Mouse (Mus musculus): Measurements from ENCODE around the gene Padi1. TPM values are rescaled to one million over a fixed set of nuclear protein-coding genes. Genes with fewer than 3 reads are reported as not detected.

The Padi1 gene
- total and polyA plus RNA-seq, 3 experiments: 0.03 to 0.16 TPM; not detected in 1

DNA sequence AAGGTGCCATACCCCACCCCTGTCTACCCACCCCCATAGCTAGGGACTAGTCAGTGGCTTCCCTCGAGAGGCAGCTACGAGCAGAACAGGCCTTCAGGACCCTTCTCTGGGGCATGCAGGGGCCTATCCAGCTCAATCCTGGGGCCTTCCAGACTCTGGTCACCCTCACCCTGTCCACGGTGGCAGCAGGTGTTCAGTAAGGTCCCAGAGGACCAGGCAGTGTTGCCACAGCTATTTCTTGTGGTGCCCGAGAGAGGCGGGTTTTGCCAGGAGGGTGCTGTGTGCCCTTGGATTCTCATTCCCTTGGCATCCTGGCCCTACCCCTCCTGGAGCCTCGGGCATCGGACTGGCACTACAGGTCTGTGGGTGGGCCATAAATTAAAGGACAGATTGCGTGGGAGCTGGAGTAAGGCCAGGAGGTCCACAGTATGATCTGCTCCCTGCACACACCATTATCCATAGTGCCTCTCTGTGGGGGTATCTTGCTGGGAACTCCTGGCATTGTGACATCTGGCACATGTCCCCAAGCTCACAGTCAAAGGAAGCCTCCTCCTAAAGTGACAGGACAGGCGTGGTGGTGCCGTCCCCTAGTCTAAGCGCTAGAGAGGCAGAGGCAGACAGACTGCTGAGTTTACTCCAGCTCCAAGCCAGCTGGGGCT lies 9.2 kb downstream of the Padi1 start:
- Histone ChIP-seq H3K9me3 (replicated peaks) (no peaks in the 10 kb centered on the region), H3K27me3 (ENCODE audit: insufficient read depth, low read length) (peaks cover 20% of the 10 kb centered on the region; the same call in 1 of the 2 replicates), H3K4me3 (ENCODE audit: low read depth, low read length) (no peak overlapping the region), H3K36me3 (replicated peaks) (no peaks in the 10 kb centered on the region), H3K4me1 (ENCODE audit: insufficient read depth, low read depth, low read length) (no peaks in the 10 kb centered on the region)
- TF ChIP-seq GATA2 (IDR thresholded peaks at IDR 0.05; ENCODE audit: borderline replicate concordance, low read depth, low read length): no peak
- no peak for TF ChIP-seq CTCF (IDR thresholded peaks at IDR 0.05; ENCODE audit: low read depth, low read length)
- no peak for TF ChIP-seq TAL1 (conservative IDR thresholded peaks at IDR 0.05; ENCODE audit: low read depth, low read length)
- DNase-seq (ENCODE audit: low spot score): no peak
- ATAC-seq (ENCODE audit: extremely low read depth, insufficient number of reproducible peaks, low FRiP score, poor library complexity, severe bottlenecking): no peak

DNA sequence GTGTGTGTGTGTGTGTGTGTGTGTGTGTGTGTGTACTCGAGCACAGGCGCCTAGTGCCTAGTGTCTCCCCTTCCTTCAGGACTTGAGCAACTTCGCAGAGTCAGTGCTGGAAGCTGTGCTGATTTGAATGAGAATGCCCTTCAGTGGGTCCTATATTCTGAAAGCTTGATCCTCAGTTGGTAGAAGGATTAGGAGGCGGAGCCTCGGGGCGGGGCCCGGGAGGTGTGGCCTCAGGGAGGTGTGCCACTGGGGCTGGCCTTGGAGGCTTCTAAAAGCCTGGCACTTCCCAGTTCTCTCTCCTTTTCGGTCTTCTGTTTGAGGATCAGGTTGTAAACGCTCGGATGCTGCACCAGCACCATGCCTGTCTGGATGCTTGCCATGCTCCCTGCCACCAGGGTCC lies 9.9 kb downstream of the Padi1 start:
- H3K4me3 ChIP-seq (ENCODE audit: low read depth, low read length): no peak overlapping the region
- no peaks in the 10 kb centered on the region for H3K4me1 ChIP-seq (ENCODE audit: insufficient read depth, low read depth, low read length)
- peaks cover 25% of the 10 kb centered on the region for H3K27me3 ChIP-seq (ENCODE audit: insufficient read depth, low read length)
- H3K9me3 ChIP-seq (replicated peaks): no peaks in the 10 kb centered on the region
- no peak for DNase-seq (ENCODE audit: low spot score)
- no peak for ATAC-seq (ENCODE audit: extremely low read depth, insufficient number of reproducible peaks, low FRiP score, poor library complexity, severe bottlenecking)
- no peaks in the 10 kb centered on the region for H3K36me3 ChIP-seq (replicated peaks)
- TF ChIP-seq CTCF (IDR thresholded peaks at IDR 0.05; ENCODE audit: low read depth, low read length) (no peak), TAL1 (conservative IDR thresholded peaks at IDR 0.05; ENCODE audit: low read depth, low read length) (no peak), POLR2AphosphoS5 (IDR thresholded peaks at IDR 0.05; ENCODE audit: insufficient replicate concordance, low read depth, low read length) (no peak), GATA1 (IDR thresholded peaks at IDR 0.05; ENCODE audit: borderline replicate concordance, low read length) (no peak), GATA2 (IDR thresholded peaks at IDR 0.05; ENCODE audit: borderline replicate concordance, low read depth, low read length) (no peak)

DNA sequence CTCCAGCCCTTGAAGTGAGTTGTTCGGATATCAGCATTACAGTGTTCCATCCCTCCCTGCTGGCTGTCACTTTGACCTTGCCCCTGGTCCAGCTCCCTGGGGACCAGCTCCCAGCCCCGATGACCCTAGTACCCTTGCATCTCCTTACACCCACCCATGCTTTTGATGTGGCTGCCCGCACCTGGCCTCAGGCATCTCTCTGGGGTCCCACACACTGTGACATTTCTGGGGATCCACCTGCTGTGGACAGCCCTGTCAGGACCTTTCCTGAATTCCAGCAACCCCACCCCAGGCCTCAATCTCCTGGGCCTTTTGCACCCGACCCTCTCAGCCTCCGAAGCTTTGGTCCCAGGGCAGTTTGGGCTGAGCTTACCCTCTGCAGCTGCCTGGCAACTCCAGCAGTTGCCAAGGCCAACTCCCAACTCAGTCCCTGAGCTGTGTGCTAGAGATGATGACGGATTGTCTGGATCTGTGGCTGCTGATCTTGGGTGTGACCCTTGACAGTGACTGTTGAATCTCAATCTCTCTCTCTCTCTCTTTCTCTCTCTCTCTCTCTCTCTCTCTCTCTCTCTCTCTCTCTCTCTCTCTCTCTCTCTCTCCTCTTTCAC lies 11.1 kb downstream of the Padi1 start:
- TF ChIP-seq TAL1 (conservative IDR thresholded peaks at IDR 0.05; ENCODE audit: low read depth, low read length): no peak
- no peak for TF ChIP-seq GATA2 (IDR thresholded peaks at IDR 0.05; ENCODE audit: borderline replicate concordance, low read depth, low read length)
- no peak for TF ChIP-seq CTCF (IDR thresholded peaks at IDR 0.05; ENCODE audit: low read depth, low read length)
- TF ChIP-seq GATA1 (IDR thresholded peaks at IDR 0.05; ENCODE audit: borderline replicate concordance, low read length): no peak
- TF ChIP-seq POLR2AphosphoS5 (IDR thresholded peaks at IDR 0.05; ENCODE audit: insufficient replicate concordance, low read depth, low read length): no peak

DNA sequence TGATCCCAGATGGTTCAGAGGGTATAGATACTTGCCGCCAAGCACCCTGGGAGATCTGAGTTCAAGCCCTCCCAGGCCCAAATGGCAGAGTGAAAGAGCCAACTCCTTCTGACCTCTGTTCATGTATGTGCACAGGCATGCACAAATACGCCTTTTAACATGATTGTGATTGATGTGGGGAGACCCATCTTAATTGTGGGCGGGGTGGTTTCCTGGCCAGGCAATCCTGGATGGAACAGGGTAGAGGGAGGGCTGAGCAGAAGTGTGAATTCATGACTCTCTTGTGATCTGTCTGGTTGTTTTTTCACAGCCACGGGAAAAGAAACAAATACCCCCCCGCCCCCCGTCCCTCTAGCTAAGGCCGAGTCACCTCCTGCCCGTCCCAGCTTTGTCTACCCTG lies 12.8 kb downstream of the Padi1 start:
- TF ChIP-seq CTCF (IDR thresholded peaks at IDR 0.05; ENCODE audit: low read depth, low read length) (no peak), POLR2AphosphoS5 (IDR thresholded peaks at IDR 0.05; ENCODE audit: insufficient replicate concordance, low read depth, low read length) (no peak), GATA2 (IDR thresholded peaks at IDR 0.05; ENCODE audit: borderline replicate concordance, low read depth, low read length) (no peak), TAL1 (conservative IDR thresholded peaks at IDR 0.05; ENCODE audit: low read depth, low read length) (no peak), GATA1 (IDR thresholded peaks at IDR 0.05; ENCODE audit: borderline replicate concordance, low read length) (no peak)
- Histone ChIP-seq H3K27me3 (ENCODE audit: insufficient read depth, low read length) (peaks cover 22% of the 10 kb centered on the region), H3K4me1 (ENCODE audit: insufficient read depth, low read depth, low read length) (no peaks in the 10 kb centered on the region), H3K9me3 (replicated peaks) (no peaks in the 10 kb centered on the region), H3K4me3 (ENCODE audit: low read depth, low read length) (no peak overlapping the region), H3K36me3 (replicated peaks) (no peaks in the 10 kb centered on the region)
- DNase-seq (ENCODE audit: low spot score): no peak
- no peak for ATAC-seq (ENCODE audit: extremely low read depth, insufficient number of reproducible peaks, low FRiP score, poor library complexity, severe bottlenecking)

More for the DNA sequence above, 11.1 kb downstream of the Padi1 start:
- Histone ChIP-seq H3K9me3 (replicated peaks) (no peaks in the 10 kb centered on the region), H3K4me3 (ENCODE audit: low read depth, low read length) (no peak overlapping the region), H3K27me3 (ENCODE audit: insufficient read depth, low read length) (peaks cover 26% of the 10 kb centered on the region), H3K36me3 (replicated peaks) (no peaks in the 10 kb centered on the region), H3K4me1 (ENCODE audit: insufficient read depth, low read depth, low read length) (no peaks in the 10 kb centered on the region)
- ATAC-seq (ENCODE audit: extremely low read depth, insufficient number of reproducible peaks, low FRiP score, poor library complexity, severe bottlenecking) (no peak), DNase-seq (ENCODE audit: low spot score) (no peak)

DNA sequence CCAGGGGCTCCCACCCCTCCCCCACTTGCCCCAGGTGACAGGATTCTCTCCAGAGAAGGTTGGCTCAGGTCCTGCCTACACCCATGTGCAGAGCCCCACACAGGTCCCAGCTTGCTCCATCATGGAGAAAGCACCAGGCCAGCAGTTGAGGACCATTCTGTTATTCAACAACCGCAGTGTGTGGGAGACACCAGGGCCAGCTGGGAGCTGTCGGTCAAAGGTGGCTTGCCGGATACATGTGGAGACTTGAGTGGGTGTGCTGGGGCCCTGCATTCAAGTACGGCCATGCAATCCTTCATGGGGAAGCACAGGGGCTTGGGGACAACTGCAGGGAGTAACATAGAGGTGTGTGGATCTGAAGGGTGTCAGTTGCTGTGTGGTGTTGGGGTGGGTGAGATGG lies 13.8 kb downstream of the Padi1 start:
- no peak overlapping the region for H3K4me3 ChIP-seq (ENCODE audit: low read depth, low read length)
- TF ChIP-seq CTCF (IDR thresholded peaks at IDR 0.05; ENCODE audit: low read depth, low read length) (no peak), POLR2AphosphoS5 (IDR thresholded peaks at IDR 0.05; ENCODE audit: insufficient replicate concordance, low read depth, low read length) (no peak), TAL1 (conservative IDR thresholded peaks at IDR 0.05; ENCODE audit: low read depth, low read length) (no peak), GATA2 (IDR thresholded peaks at IDR 0.05; ENCODE audit: borderline replicate concordance, low read depth, low read length) (no peak), GATA1 (IDR thresholded peaks at IDR 0.05; ENCODE audit: borderline replicate concordance, low read length) (no peak)
- H3K9me3 ChIP-seq (replicated peaks): no peaks in the 10 kb centered on the region
- H3K36me3 ChIP-seq (replicated peaks): no peaks in the 10 kb centered on the region
- H3K4me1 ChIP-seq (ENCODE audit: insufficient read depth, low read depth, low read length): no peaks in the 10 kb centered on the region
- ATAC-seq (ENCODE audit: extremely low read depth, insufficient number of reproducible peaks, low FRiP score, poor library complexity, severe bottlenecking) (no peak), DNase-seq (ENCODE audit: low spot score) (no peak)
- peaks cover 23% of the 10 kb centered on the region for H3K27me3 ChIP-seq (ENCODE audit: insufficient read depth, low read length)

DNA sequence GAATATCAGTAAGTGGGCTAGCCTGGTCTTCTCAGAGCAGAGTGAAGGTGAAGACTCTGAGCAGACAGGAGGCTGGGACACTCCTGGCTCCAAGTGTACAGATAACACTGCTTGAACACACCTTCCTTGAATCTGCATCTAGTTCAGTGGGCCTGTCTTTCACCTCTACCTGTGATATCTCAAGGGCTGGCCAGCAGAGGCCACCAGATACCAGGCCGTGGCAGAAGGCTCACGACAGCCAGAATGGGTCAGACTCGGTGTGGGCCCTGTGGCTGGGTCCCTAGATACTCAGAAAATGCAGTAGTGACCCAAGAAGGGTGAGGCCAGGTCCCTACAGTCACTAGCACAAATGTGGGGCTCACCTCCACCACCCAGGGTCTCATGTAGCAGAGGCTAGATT lies 18.3 kb downstream of the Padi1 start:
- no peak for TF ChIP-seq GATA1 (IDR thresholded peaks at IDR 0.05; ENCODE audit: borderline replicate concordance, low read length)
- TF ChIP-seq TAL1 (conservative IDR thresholded peaks at IDR 0.05; ENCODE audit: low read depth, low read length): no peak
- TF ChIP-seq POLR2AphosphoS5 (IDR thresholded peaks at IDR 0.05; ENCODE audit: insufficient replicate concordance, low read depth, low read length): no peak
- no peak for TF ChIP-seq GATA2 (IDR thresholded peaks at IDR 0.05; ENCODE audit: borderline replicate concordance, low read depth, low read length)
- no peak for TF ChIP-seq CTCF (IDR thresholded peaks at IDR 0.05; ENCODE audit: low read depth, low read length)
- ATAC-seq (ENCODE audit: extremely low read depth, insufficient number of reproducible peaks, low FRiP score, poor library complexity, severe bottlenecking) (no peak), DNase-seq (ENCODE audit: low spot score) (no peak)
- H3K4me1 ChIP-seq (ENCODE audit: insufficient read depth, low read depth, low read length): no peaks in the 10 kb centered on the region; the same call in 1 of the 2 replicates
- H3K27me3 ChIP-seq (ENCODE audit: insufficient read depth, low read length): peaks cover 22% of the 10 kb centered on the region
- no peaks in the 10 kb centered on the region for H3K9me3 ChIP-seq (replicated peaks)
- H3K4me3 ChIP-seq (ENCODE audit: low read depth, low read length): no peak overlapping the region
- H3K36me3 ChIP-seq (replicated peaks): no peaks in the 10 kb centered on the region

Measured in G1E (cell line).